Mouse (Mus musculus): ENCODE measurements around the gene Mup1. TPM values are rescaled to one million over a fixed set of nuclear protein-coding genes. Genes with fewer than 3 reads are reported as not detected.

Mup1 gene
- polyA plus RNA-seq (2015; fragmentation: Nextera tagmentation; extraction: Ambion mirVana), result not detected in 2 replicates

DNA sequence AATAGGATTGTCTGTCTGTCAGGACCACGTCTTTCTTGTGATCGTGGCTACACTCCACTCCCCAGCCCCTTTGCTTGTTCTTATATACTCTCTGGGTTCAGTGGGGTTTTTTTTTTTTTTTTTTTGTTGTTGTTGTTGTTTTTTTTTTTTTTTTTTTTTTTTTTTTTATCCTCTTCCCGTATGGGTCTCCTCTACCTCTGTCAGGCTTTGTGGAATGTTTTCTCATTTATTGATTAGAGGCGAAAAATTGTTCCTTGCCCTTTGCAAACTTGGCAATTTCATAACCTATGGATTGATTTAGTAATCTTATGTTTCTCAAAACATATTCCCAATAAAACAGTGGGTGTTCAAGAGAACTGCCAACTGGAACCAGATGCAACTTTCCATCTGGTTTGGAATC is at the start of gene Mup1:
Mup1 (minus strand) TSS at position 101 of the 400 bp plus-strand sequence.

Other genes with a start within 250 kb of the Mup1 start
- gene Mup9, start 80.0 kb downstream of the Mup1 start, polyA plus RNA-seq (2015; fragmentation: Nextera tagmentation; extraction: Ambion mirVana), result 0.68 TPM in 1 of 2 replicates, not detected in the other
- not detected in 2 replicates for gene Mup10, start 80.2 kb upstream of the Mup1 start, polyA plus RNA-seq (2015; fragmentation: Nextera tagmentation; extraction: Ambion mirVana)
- not detected in 2 replicates for gene Mup11, start 160.5 kb upstream of the Mup1 start, polyA plus RNA-seq (2015; fragmentation: Nextera tagmentation; extraction: Ambion mirVana)
- not detected in 2 replicates for gene Mup12, start 239.4 kb upstream of the Mup1 start, polyA plus RNA-seq (2015; fragmentation: Nextera tagmentation; extraction: Ambion mirVana)

All from neural tube, postnatal 0 days (tissue).